Mouse (Mus musculus) Patski (cell line): ENCODE results near the gene Topors. TPM values are rescaled to one million over a fixed set of nuclear protein-coding genes. Genes with fewer than 3 reads are reported as not detected.
"Not testable (repeated sequence)": the region's sequence is repeated elsewhere in the genome, so short reads cannot be mapped to it uniquely, and the experiment has no call there.

Experiments
- ATAC-seq: fragments of 100-300 bp; one replicate; pipeline ENCODE4 v1.8.0; 2021
- CTCF ChIA-PET: fragments of 350-600 bp; sonication (Branson Sonifier 250); formaldehyde crosslinking; loops from one replicate; lab custom pipeline; 2022; ENCODE audit warnings: inconsistent platforms; lab: Charles Lee
- POLR2A ChIA-PET: fragments of 350-600 bp; sonication (Branson Sonifier 250); formaldehyde crosslinking; loops from one replicate; lab custom pipeline; 2022; ENCODE audit warnings: antibody characterized with exemption, inconsistent platforms; lab: Charles Lee
- DNase-seq: peaks from one replicate; pipeline ENCODE4 v3.0.0-alpha.2; 2011; ENCODE audit warnings: low read depth, low spot score
- H3K27me3 ChIP-seq: fragments of 371-371 bp; one replicate; pipeline ENCODE4 v1.5.1; 2021
- CTCF ChIP-seq: fragments of 100-300 bp; IDR thresholded peaks from one replicate; pipeline ENCODE4 v1.5.1; 2021
- in situ Hi-C: fragments of 300-500 bp; cut with MboI; formaldehyde crosslinking; loops from 3 replicates; pipeline ENCODE4 v1.11.1; 2018; ENCODE audit warnings: low pct_unique_long_range_greater_than_20kb, mixed read lengths
- polyA plus RNA-seq: library from polyadenylated mRNA; unstranded; gene quantifications from one replicate; pipeline ENCODE4 v1.2.3, GENCODE M21; 2021

Topors gene
- polyA plus RNA-seq, result 27.6 TPM

- no peak for TF ChIP-seq CTCF
- H3K27me3 ChIP-seq, result no peaks in the 10 kb centered on the region
- in situ Hi-C loops, result no loop called here
- POLR2A ChIA-PET, result interaction anchor here (0.8 to 1.8 kb wide), 3 partner anchors 9 to 126 kb away, joined by 4 to 5 read pairs (median 4); partner anchors contain the start of genes Aco1 and Ddx58
- ATAC-seq (peak; percentile 84), DNase-seq (peak; percentile 69)
- CTCF ChIA-PET, result no interaction called here
Observed at GRCm38 (mm10) chr4:40269430-40270032, at the start of gene Topors, which contains the start of gene Smim27. Topors (minus strand) TSS chr4:40269850. Smim27 (plus strand) TSS chr4:40269579.

DNA sequence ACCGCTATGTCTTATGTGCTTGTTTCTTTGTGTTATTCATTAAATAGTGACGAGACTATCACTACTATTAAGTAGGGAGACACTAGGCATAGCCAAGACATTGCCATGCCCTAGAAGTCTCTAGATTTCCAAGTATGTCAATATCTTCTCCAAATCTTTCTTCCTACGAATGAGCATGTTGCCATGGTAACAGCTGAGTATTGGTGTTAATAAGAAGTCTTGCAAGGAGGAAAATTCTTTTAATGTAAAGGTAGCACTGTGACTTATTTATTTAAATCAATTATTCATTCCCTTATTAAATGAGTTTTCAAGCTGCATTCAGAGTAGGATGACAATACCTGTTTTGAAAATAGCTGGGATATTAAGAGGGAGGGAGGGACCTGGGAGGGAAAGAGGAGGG, 47.8 kb upstream of the Topors start:
- no peak for DNase-seq
- CTCF ChIA-PET, result no interaction called here
- H3K27me3 ChIP-seq, result peaks cover 12% of the 10 kb centered on the region
- POLR2A ChIA-PET, result no interaction called here
- in situ Hi-C loops, result no loop called here
- no peak for TF ChIP-seq CTCF
- no peak for ATAC-seq

- TF ChIP-seq CTCF, result no peak
- H3K27me3 ChIP-seq, result no peaks in the 10 kb centered on the region
- DNase-seq, result no peak
- no peak for ATAC-seq
- POLR2A ChIA-PET, result no interaction called here
- CTCF ChIA-PET, result interaction anchor here (1.7 kb wide), 1 partner anchor 11 kb away, joined by 6 read pairs; no protein-coding TSS in a partner anchor
- in situ Hi-C loops, result no loop called here
Observed at GRCm38 (mm10) chr4:40313026-40313425, 43.4 kb upstream of the Topors start.

DNA sequence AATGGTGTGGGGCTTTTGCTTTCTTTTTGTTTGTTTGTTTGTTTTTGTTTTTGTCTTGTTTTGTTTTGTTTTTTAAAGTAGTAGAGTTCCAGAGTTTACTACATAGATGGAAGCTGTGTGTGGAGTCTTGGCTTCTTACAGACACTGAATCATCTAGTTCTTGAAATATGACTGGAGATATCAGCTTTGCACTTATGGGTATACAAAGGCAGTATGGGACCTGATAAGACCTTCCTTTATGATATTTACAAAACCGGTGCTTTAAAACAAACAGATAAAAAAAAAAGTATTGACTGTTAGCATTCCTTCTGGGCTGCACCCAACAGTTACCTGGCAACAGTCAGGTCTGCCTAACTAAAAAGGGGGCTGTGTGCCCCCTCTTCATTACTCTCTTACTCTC, 42.6 kb upstream of the Topors start:
- ChIA-PET CTCF (interaction anchor here (2.1 kb wide), 1 partner anchor 11 kb away, joined by 6 read pairs; no protein-coding TSS in a partner anchor), POLR2A (no interaction called here)
- in situ Hi-C loops, result no loop called here

DNA sequence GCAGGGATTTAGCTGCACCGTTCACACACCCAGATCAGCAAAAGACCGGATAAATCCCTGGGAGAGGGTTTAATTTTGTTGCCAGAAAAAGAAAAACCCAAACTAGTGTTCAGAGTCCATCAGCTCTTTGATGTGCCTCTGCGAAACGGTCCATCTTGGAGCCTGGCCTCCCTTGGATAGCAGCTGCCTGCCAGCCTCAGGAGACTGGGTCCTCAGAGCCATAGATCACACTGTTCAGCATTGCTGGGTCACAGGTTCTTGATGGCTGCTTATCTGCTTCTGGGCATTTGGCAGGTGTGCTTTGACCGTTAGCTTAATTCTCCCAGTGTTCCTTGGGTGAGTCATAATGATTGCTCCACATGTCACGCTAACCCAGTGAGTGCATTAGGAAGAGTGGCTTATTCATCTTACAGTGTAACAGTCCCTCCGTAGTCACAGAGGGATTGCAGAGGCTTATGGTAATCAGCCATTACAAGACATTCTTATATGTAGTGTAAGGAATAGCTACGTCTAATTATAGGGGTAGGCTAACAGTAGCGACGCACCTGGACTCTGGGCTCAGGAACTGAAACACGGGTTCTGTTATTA, 41.2 kb upstream of the Topors start:
- no peak for DNase-seq
- no peak for TF ChIP-seq CTCF
- ChIA-PET CTCF (interaction anchor here (2.1 kb wide), 1 partner anchor 10 kb away, joined by 6 read pairs; no protein-coding TSS in a partner anchor), POLR2A (no interaction called here)
- H3K27me3 ChIP-seq, result no peaks in the 10 kb centered on the region
- no peak for ATAC-seq
- in situ Hi-C loops, result no loop called here

More for the DNA sequence above, 42.6 kb upstream of the Topors start:
- TF ChIP-seq CTCF, result no peak
- ATAC-seq (no peak), DNase-seq (no peak)
- H3K27me3 ChIP-seq, result no peaks in the 10 kb centered on the region

DNA sequence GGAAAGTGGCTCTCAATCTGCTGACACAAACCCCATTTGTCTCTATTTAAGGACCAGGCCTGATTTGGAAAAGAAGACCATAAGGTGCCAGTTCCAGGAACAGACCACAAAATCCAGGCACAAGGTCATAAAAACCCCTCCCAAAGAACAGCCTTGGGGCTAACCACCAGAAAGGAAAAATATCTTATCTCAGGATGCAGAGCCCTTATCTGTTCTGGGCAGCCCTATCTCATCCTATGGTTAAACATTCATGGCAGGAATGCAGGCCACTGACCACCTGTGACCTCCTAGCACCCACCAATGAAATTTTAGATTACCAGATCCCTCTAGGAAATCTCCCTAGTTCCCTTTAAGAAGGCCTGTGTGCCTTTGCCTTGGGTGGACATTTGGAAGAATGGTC, 40.0 kb upstream of the Topors start:
- DNase-seq (no peak), ATAC-seq (no peak)
- in situ Hi-C loops, result no loop called here
- ChIA-PET CTCF (interaction anchor here (1.0 kb wide), 1 partner anchor 16 kb away, joined by 3 read pairs; no protein-coding TSS in a partner anchor), POLR2A (no interaction called here)
- H3K27me3 ChIP-seq, result no peaks in the 10 kb centered on the region
- no peak for TF ChIP-seq CTCF

DNA sequence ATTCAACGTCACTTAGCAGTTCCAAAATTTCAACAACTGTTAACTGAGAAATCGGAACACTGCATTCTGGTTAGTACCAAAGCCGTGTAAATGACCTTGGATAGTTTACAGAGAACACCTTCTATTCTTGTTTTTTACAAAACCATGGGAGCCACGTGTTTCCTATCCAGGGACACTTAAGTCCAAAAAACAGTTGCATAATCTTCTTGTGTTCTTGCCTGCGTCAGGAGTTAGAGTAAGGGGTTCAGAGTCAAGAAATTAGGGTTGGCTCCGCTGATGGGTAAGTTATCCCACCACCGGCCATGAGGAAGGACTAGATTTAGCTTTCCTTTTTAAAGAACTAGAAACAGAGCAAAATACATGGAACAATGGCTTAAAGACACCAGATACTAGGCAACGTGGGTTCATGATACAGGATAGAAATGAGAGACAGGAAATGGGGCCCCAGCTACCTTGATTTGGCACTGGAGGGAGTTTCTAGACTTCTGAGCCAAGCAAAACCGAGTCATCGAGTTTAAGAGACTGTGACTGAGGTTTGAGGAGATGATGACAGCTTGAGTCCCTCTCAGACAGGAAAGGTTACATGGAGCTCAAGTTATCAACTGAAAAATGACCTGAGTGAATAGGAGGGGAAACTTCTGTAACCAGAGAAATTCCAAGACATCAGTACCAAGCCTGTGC, 32.9 kb upstream of the Topors start:
- in situ Hi-C loops, result no loop called here
- POLR2A ChIA-PET, result no interaction called here
- TF ChIP-seq CTCF, result no peak
- ATAC-seq (no peak), DNase-seq (no peak)
- CTCF ChIA-PET, result interaction anchor here (1.2 to 2.4 kb wide), 3 partner anchors 11 to 379 kb away, joined by 3 to 19 read pairs (median 6); no protein-coding TSS in a partner anchor
- no peaks in the 10 kb centered on the region for H3K27me3 ChIP-seq

DNA sequence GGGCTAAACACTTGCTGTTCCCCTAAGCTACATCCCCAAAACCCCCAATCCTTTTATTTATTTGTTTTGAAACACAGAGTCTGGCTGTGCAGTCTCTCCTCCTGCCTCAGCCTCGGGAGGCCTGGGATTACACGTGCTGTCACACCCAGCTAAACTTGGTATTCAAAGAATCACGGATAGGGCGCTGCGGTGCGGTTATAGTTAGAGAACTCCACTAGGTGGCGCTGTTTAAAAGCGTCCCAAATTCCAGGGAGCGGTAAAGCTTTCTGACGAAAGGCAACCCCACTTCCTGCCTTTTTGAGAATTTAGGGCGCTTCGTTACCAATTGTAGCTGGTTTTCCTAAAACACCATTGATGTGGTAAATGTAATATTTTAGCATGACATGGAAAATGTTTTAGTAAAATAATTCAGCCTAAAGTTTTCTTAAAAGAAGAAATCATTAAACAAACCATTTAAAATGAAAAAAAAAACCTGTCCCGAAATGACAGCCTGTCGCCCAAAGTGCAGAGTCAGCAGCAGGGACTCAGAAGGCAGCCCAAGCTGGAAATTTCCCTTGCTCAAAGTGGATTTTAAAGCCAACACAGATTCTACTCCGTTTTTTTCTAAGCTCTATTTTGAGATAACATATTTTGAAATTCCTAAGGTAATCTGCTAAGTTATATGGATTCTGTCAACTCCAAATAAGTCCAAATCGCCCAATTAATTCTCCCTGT, 31.6 kb upstream of the Topors start:
- in situ Hi-C loops, result no loop called here
- H3K27me3 ChIP-seq, result no peaks in the 10 kb centered on the region
- ATAC-seq, result peak; percentile 82
- no peak for DNase-seq
- POLR2A ChIA-PET, result no interaction called here
- CTCF ChIA-PET, result interaction anchor here (0.7 to 2.4 kb wide), 12 partner anchors 10 to 397 kb away, joined by 3 to 19 read pairs (median 4); no protein-coding TSS in a partner anchor
- TF ChIP-seq CTCF, result peak; percentile 69

- CTCF ChIA-PET, result interaction anchor here (2.3 kb wide), 1 partner anchor 10 kb away, joined by 11 read pairs; no protein-coding TSS in a partner anchor
- DNase-seq (no peak), ATAC-seq (no peak)
- TF ChIP-seq CTCF, result no peak
- no peaks in the 10 kb centered on the region for H3K27me3 ChIP-seq
- POLR2A ChIA-PET, result no interaction called here
- in situ Hi-C loops, result no loop called here
Observed at GRCm38 (mm10) chr4:40299169-40299568, 29.5 kb upstream of the Topors start.

GRCm38 (mm10) chr4:40291511-40291910, 21.9 kb upstream of the Topors start:
- ATAC-seq, H3K27me3 ChIP-seq, POLR2A ChIA-PET, DNase-seq: not testable (repeated sequence)
- CTCF ChIA-PET, result interaction anchor here (1.3 kb wide), 1 partner anchor 9 kb away, joined by 4 read pairs; no protein-coding TSS in a partner anchor
- in situ Hi-C loops, result loop anchor here (5.0 kb wide), 1 partner anchor 386 kb away; no protein-coding TSS in a partner anchor
